Mouse (Mus musculus): ENCODE data around the gene Wdr66. TPM values are rescaled to one million over a fixed set of nuclear protein-coding genes. Genes with fewer than 3 reads are reported as not detected.

The Wdr66 gene
- polyA plus RNA-seq, 1 experiment from 2014 or later, result 6.8 TPM

- H3K9me3 ChIP-seq (replicated peaks; ENCODE audit: control insufficient read depth, low read length), result no peaks in the 10 kb centered on the region
- H3K9ac ChIP-seq (replicated peaks; ENCODE audit: low read length), result peak overlapping the region; percentile 28
- H3K4me3 ChIP-seq (ENCODE audit: low read depth, low read length), result 0 out of 2 replicates have a peak overlapping the region, but pooled peaks have one; percentile 6
- no peaks in the 10 kb centered on the region for H3K36me3 ChIP-seq (replicated peaks; ENCODE audit: control insufficient read depth, insufficient read depth, low read depth, low read length)
- peak; percentile 75 for DNase-seq (ENCODE audit: low spot score)
- H3K4me1 ChIP-seq (ENCODE audit: control insufficient read depth, insufficient read depth, low read length), result no peaks in the 10 kb centered on the region; the same call in 1 of the 2 replicates
- ATAC-seq (replicated peaks; ENCODE audit: insufficient number of reproducible peaks, low FRiP score, low TSS enrichment, low read depth), result 0 out of 2 replicates have a peak, but pooled peaks have one; percentile 47
- WGBS, result 27% methylated on average over 23 of the region's 23 CpGs
- no peaks in the 10 kb centered on the region for H3K27me3 ChIP-seq (ENCODE audit: control insufficient read depth, insufficient read depth, low read length)
- H3K4me2 ChIP-seq (ENCODE audit: low read depth, low read length), result peak overlapping the region; percentile 37
- H3K27ac ChIP-seq (replicated peaks; ENCODE audit: low read depth, low read length), result peak overlapping the region; percentile 62; the same call in 1 of the 2 replicates
Observed at GRCm38 (mm10) chr5:123256841-123257755, 5.2 kb downstream of the Wdr66 start.

- H3K4me2 ChIP-seq (ENCODE audit: low read depth, low read length), result no peak overlapping the region
- H3K36me3 ChIP-seq (replicated peaks; ENCODE audit: control insufficient read depth, insufficient read depth, low read depth, low read length), result no peaks in the 10 kb centered on the region
- no peak overlapping the region for H3K4me3 ChIP-seq (ENCODE audit: low read depth, low read length)
- H3K4me1 ChIP-seq (ENCODE audit: control insufficient read depth, insufficient read depth, low read length), result no peaks in the 10 kb centered on the region; the same call in 1 of the 2 replicates
- no peak overlapping the region for H3K9ac ChIP-seq (replicated peaks; ENCODE audit: low read length)
- WGBS, result 43% methylated on average over 5 of the region's 5 CpGs
- H3K9me3 ChIP-seq (replicated peaks; ENCODE audit: control insufficient read depth, low read length), result no peaks in the 10 kb centered on the region
- ATAC-seq (replicated peaks; ENCODE audit: insufficient number of reproducible peaks, low FRiP score, low TSS enrichment, low read depth) (no peak; the same call in 1 of the 2 replicates), DNase-seq (ENCODE audit: low spot score) (peak; percentile 63)
- no peaks in the 10 kb centered on the region for H3K27me3 ChIP-seq (ENCODE audit: control insufficient read depth, insufficient read depth, low read length)
- no peak overlapping the region for H3K27ac ChIP-seq (replicated peaks; ENCODE audit: low read depth, low read length)
Observed at GRCm38 (mm10) chr5:123258990-123259389, 7.1 kb downstream of the Wdr66 start.

- WGBS, result 81% methylated on average over 8 of the region's 8 CpGs
- ATAC-seq (replicated peaks; ENCODE audit: insufficient number of reproducible peaks, low FRiP score, low TSS enrichment, low read depth), result no peak
- H3K27ac ChIP-seq (replicated peaks; ENCODE audit: low read depth, low read length), result no peak overlapping the region
- no peak overlapping the region for H3K4me3 ChIP-seq (ENCODE audit: low read depth, low read length)
- no peaks in the 10 kb centered on the region for H3K9me3 ChIP-seq (replicated peaks; ENCODE audit: control insufficient read depth, low read length)
- H3K4me1 ChIP-seq (ENCODE audit: control insufficient read depth, insufficient read depth, low read length), result no peaks in the 10 kb centered on the region; the same call in 1 of the 2 replicates
- DNase-seq (ENCODE audit: low spot score), result no peak
- H3K36me3 ChIP-seq (replicated peaks; ENCODE audit: control insufficient read depth, insufficient read depth, low read depth, low read length), result no peaks in the 10 kb centered on the region
- H3K4me2 ChIP-seq (ENCODE audit: low read depth, low read length), result no peak overlapping the region
- no peaks in the 10 kb centered on the region for H3K27me3 ChIP-seq (ENCODE audit: control insufficient read depth, insufficient read depth, low read length)
- H3K9ac ChIP-seq (replicated peaks; ENCODE audit: low read length), result no peak overlapping the region
Observed at GRCm38 (mm10) chr5:123260698-123261097, 8.8 kb downstream of the Wdr66 start.

GRCm38 (mm10) chr5:123266909-123267308 is 15.0 kb downstream of the Wdr66 start:
- H3K27ac ChIP-seq (replicated peaks; ENCODE audit: low read depth, low read length), result no peak overlapping the region
- ATAC-seq (replicated peaks; ENCODE audit: insufficient number of reproducible peaks, low FRiP score, low TSS enrichment, low read depth) (no peak), DNase-seq (ENCODE audit: low spot score) (no peak)
- no peaks in the 10 kb centered on the region for H3K27me3 ChIP-seq (ENCODE audit: control insufficient read depth, insufficient read depth, low read length)
- no peaks in the 10 kb centered on the region for H3K4me1 ChIP-seq (ENCODE audit: control insufficient read depth, insufficient read depth, low read length)
- no peak overlapping the region for H3K9ac ChIP-seq (replicated peaks; ENCODE audit: low read length)
- H3K36me3 ChIP-seq (replicated peaks; ENCODE audit: control insufficient read depth, insufficient read depth, low read depth, low read length), result no peaks in the 10 kb centered on the region
- H3K9me3 ChIP-seq (replicated peaks; ENCODE audit: control insufficient read depth, low read length), result no peaks in the 10 kb centered on the region
- no peak overlapping the region for H3K4me2 ChIP-seq (ENCODE audit: low read depth, low read length)
- no peak overlapping the region for H3K4me3 ChIP-seq (ENCODE audit: low read depth, low read length)
- WGBS, result 77% methylated on average over 3 of the region's 3 CpGs

DNA sequence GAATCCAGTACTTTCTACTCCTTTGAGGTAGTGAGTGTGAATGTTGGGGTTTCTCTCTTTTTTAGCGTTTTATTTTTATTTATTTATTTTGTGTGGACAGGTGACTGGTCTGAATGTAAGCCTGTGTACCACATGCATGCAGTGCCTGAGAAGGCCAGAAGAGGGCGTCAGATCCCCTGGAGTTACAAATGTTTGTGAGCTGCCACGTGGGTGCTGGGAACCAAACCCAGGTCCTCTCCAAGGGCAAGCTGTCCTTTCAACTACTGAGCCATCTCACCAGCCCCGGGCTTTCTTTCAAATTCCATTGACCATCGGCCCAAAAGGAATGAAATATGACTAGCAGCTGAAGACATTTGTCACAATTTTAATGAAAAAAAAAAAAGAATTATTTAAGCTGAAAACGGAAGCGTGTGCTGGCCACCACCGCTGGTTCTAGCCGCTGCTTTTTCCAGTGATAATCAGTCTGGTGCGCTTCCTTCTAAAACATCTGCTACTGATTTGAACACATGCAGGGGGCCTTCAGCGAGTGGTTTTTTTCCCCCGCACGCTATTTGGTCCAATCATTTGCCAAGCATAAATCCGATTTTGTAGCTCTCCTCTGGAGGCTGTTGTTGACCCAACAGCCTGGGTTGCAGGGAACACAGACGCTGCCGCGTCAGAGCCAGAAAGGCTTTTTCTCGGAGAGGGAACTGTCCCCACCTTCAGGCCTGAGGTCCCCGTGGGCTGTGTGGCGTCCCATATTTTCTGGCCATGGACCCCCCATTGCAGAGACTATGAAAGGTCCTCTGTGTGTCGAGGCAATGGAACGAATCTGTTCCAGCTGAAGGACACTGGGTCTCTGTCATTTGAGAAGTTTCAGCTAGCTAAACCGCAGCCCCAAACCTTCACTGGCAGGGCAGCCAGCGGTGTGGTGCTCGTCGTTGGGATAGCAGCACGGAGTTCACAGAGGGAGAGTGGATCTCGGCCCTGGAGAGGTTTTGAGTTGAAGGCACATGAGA is 16.9 kb downstream of the Wdr66 start:
- no peaks in the 10 kb centered on the region for H3K36me3 ChIP-seq (replicated peaks; ENCODE audit: control insufficient read depth, insufficient read depth, low read depth, low read length)
- no peak for ATAC-seq (replicated peaks; ENCODE audit: insufficient number of reproducible peaks, low FRiP score, low TSS enrichment, low read depth)
- no peaks in the 10 kb centered on the region for H3K9me3 ChIP-seq (replicated peaks; ENCODE audit: control insufficient read depth, low read length)
- no peak overlapping the region for H3K9ac ChIP-seq (replicated peaks; ENCODE audit: low read length)
- no peaks in the 10 kb centered on the region for H3K4me1 ChIP-seq (ENCODE audit: control insufficient read depth, insufficient read depth, low read length)
- no peak overlapping the region for H3K4me3 ChIP-seq (ENCODE audit: low read depth, low read length)
- H3K27me3 ChIP-seq (ENCODE audit: control insufficient read depth, insufficient read depth, low read length), result no peaks in the 10 kb centered on the region
- no peak overlapping the region for H3K4me2 ChIP-seq (ENCODE audit: low read depth, low read length)
- H3K27ac ChIP-seq (replicated peaks; ENCODE audit: low read depth, low read length), result 0 out of 2 replicates have a peak overlapping the region, but pooled peaks have one; percentile 22
- 46% methylated on average over 28 of the region's 28 CpGs for WGBS
- peak; percentile 67 for DNase-seq (ENCODE audit: low spot score)

DNA sequence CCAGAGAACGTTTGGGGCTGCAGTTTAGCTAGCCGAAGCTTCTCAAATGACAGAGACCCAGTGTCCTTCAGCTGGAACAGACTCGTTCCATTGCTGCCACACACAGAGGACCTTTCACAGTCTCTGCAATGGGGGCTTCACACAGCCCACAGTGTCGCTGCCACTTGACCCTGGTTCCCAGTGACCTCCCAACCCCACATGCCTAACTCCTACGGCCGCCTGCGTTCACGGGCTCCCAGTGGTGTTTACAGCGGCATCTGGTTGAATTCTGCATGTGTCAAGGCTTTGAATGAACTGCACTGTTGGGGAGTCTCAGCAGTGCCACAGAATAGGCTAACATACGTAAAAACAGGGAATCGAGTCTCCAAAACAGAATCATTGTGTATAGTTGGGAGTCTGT is 19.0 kb downstream of the Wdr66 start:
- DNase-seq (ENCODE audit: low spot score), result no peak
- no peak for ATAC-seq (replicated peaks; ENCODE audit: insufficient number of reproducible peaks, low FRiP score, low TSS enrichment, low read depth)
- no peak overlapping the region for H3K9ac ChIP-seq (replicated peaks; ENCODE audit: low read length)
- 31% methylated on average over 11 of the region's 11 CpGs for WGBS
- H3K4me3 ChIP-seq (ENCODE audit: low read depth, low read length), result no peak overlapping the region
- no peak overlapping the region for H3K27ac ChIP-seq (replicated peaks; ENCODE audit: low read depth, low read length)
- H3K9me3 ChIP-seq (replicated peaks; ENCODE audit: control insufficient read depth, low read length), result no peaks in the 10 kb centered on the region
- no peaks in the 10 kb centered on the region for H3K36me3 ChIP-seq (replicated peaks; ENCODE audit: control insufficient read depth, insufficient read depth, low read depth, low read length)
- no peaks in the 10 kb centered on the region for H3K27me3 ChIP-seq (ENCODE audit: control insufficient read depth, insufficient read depth, low read length)
- no peak overlapping the region for H3K4me2 ChIP-seq (ENCODE audit: low read depth, low read length)
- H3K4me1 ChIP-seq (ENCODE audit: control insufficient read depth, insufficient read depth, low read length), result no peaks in the 10 kb centered on the region

DNA sequence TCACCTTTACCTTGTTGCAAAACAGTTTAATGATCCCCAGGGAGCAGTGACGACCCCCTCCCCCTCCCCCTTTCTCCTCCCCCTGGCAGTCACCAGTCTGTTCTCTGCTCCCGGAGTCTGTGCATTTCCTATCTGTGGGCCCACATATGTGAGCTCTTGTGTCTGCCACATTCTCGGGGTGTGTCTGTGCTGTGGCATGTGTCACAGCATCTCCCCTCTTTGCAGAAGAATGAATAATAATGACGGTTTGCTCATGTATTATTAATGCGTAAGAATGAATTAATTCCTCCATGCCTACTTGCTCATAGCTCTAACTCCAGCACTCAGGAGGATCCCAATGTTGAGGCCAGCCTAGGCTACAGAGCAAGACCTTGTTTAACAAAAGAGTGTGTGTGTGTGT is 21.0 kb downstream of the Wdr66 start:
- H3K27me3 ChIP-seq (ENCODE audit: control insufficient read depth, insufficient read depth, low read length), result no peaks in the 10 kb centered on the region
- no peaks in the 10 kb centered on the region for H3K36me3 ChIP-seq (replicated peaks; ENCODE audit: control insufficient read depth, insufficient read depth, low read depth, low read length)
- H3K9me3 ChIP-seq (replicated peaks; ENCODE audit: control insufficient read depth, low read length), result no peaks in the 10 kb centered on the region
- 71% methylated on average over 5 of the region's 5 CpGs for WGBS
- ATAC-seq (replicated peaks; ENCODE audit: insufficient number of reproducible peaks, low FRiP score, low TSS enrichment, low read depth) (no peak), DNase-seq (ENCODE audit: low spot score) (no peak)
- no peak overlapping the region for H3K4me3 ChIP-seq (ENCODE audit: low read depth, low read length)
- no peaks in the 10 kb centered on the region for H3K4me1 ChIP-seq (ENCODE audit: control insufficient read depth, insufficient read depth, low read length)
- H3K27ac ChIP-seq (replicated peaks; ENCODE audit: low read depth, low read length), result no peak overlapping the region
- no peak overlapping the region for H3K4me2 ChIP-seq (ENCODE audit: low read depth, low read length)
- H3K9ac ChIP-seq (replicated peaks; ENCODE audit: low read length), result no peak overlapping the region

Measured in embryonic facial prominence, embryonic 11.5 days (tissue).